ENCODE assay signal across 17 mouse cellular contexts in genomic region chr10:50063392-50063791, GRCm38 (mm10).
"Had no signal": no experiment of that assay in that cellular context is flagged by ENCODE, and none has a peak within 500 bp of the region (broad histone marks: within the 10 kb centered on the region; RNA-seq: fewer than 3 reads in every experiment).

No protein-coding gene starts in this region.

- H3K9me3 ChIP-seq: limb, embryonic 10.5 days; liver, embryonic 15.5 days; midbrain, embryonic 10.5 days; neural tube, embryonic 12.5 days; stomach, embryonic 15.5 days had no signal

- H3K9ac ChIP-seq: liver, embryonic 15.5 days; neural tube, embryonic 12.5 days; stomach, embryonic 15.5 days had no signal

- ATAC-seq: lung, postnatal 0 days had no signal

- H3K36me3 ChIP-seq: limb, embryonic 10.5 days; liver, embryonic 15.5 days; midbrain, embryonic 10.5 days; neural tube, embryonic 12.5 days; stomach, embryonic 15.5 days had no signal

- DNase-seq: kidney, postnatal 14 days; lung, adult 2 months; lung, postnatal 4 days; midbrain, embryonic 14.5 days; right cerebral cortex, postnatal 4 days; spleen, adult 18-20 months; thymus, adult 2 months; thymus, postnatal 25 days had no signal

- H3K4me1 ChIP-seq: limb, embryonic 10.5 days; liver, embryonic 15.5 days; midbrain, embryonic 10.5 days; neural tube, embryonic 12.5 days; stomach, embryonic 15.5 days had no signal

- H3K4me3 ChIP-seq: left cerebral cortex, adult 2 months; limb, embryonic 10.5 days; liver, embryonic 15.5 days; midbrain, embryonic 10.5 days; myocyte; neural tube, embryonic 12.5 days; stomach, embryonic 15.5 days had no signal

- H3K4me2 ChIP-seq: liver, embryonic 11.5 days; liver, embryonic 15.5 days; neural tube, embryonic 12.5 days; stomach, embryonic 15.5 days had no signal

- H3K27ac ChIP-seq: left cerebral cortex, adult 2 months; limb, embryonic 10.5 days; liver, embryonic 15.5 days; midbrain, embryonic 10.5 days; neural tube, embryonic 12.5 days; stomach, embryonic 15.5 days had no signal

- H3K27me3 ChIP-seq: liver, embryonic 15.5 days; neural tube, embryonic 12.5 days; stomach, embryonic 15.5 days had no signal
